Mouse (Mus musculus) midbrain, postnatal 0 days (tissue): ENCODE data around the gene Apoc2. TPM values are rescaled to one million over a fixed set of nuclear protein-coding genes. Genes with fewer than 3 reads are reported as not detected.

Experiments
- ATAC-seq: fragments of 200-750 bp; cut with Nextera tagmentation; 2 replicates; pipeline ENCODE4 v1.8.0; 2017; ENCODE audit warnings: moderate number of reproducible peaks, mild to moderate bottlenecking, moderate TSS enrichment, moderate library complexity; ENCODE audit not compliant: low FRiP score
- DNase-seq: peaks from one replicate; pipeline ENCODE4 v3.0.0-alpha.2; 2015; ENCODE audit warnings: low spot score
- H3K27ac ChIP-seq: fragments of 300-500 bp; sonication (generic); 2 replicates; pipeline ENCODE4 v1.5.1; 2014; ENCODE audit warnings: low read depth, mild to moderate bottlenecking, low read length, mixed read lengths
- H3K27me3 ChIP-seq: fragments of 300-500 bp; sonication (generic); 2 replicates; pipeline ENCODE4 v1.6.1; 2014; ENCODE audit warnings: low read length, control low read depth, mixed read lengths; ENCODE audit not compliant: insufficient read depth
- H3K36me3 ChIP-seq: fragments of 300-500 bp; sonication (generic); 2 replicates; pipeline ENCODE4 v1.6.1; 2014; ENCODE audit warnings: low read length, control low read depth, mixed read lengths; ENCODE audit not compliant: insufficient read depth
- H3K4me1 ChIP-seq: fragments of 300-500 bp; sonication (generic); 2 replicates; pipeline ENCODE4 v1.6.1; 2014; ENCODE audit warnings: mild to moderate bottlenecking, control low read depth, antibody characterized with exemption, low read length, mixed read lengths; ENCODE audit not compliant: insufficient read depth
- H3K4me2 ChIP-seq: fragments of 300-500 bp; sonication (generic); 2 replicates; pipeline ENCODE4 v1.6.1; 2014; ENCODE audit warnings: low read depth, mild to moderate bottlenecking, low read length, mixed read lengths; ENCODE audit not compliant: poor library complexity, severe bottlenecking
- H3K4me3 ChIP-seq: fragments of 300-500 bp; sonication (generic); 2 replicates; pipeline ENCODE4 v1.5.1; 2014; ENCODE audit warnings: low read depth, mild to moderate bottlenecking, low read length, moderate library complexity
- H3K9ac ChIP-seq: fragments of 300-500 bp; sonication (generic); replicated peaks from 2 replicates; pipeline ENCODE4 v1.6.1; 2014; ENCODE audit warnings: mild to moderate bottlenecking, low read length, moderate library complexity, mixed read lengths; ENCODE audit not compliant: poor library complexity, severe bottlenecking
- H3K9me3 ChIP-seq: fragments of 300-500 bp; sonication (generic); 2 replicates; pipeline ENCODE4 v1.6.1; 2016; ENCODE audit warnings: low read length, control low read depth
- CTCF ChIP-seq: IDR thresholded peaks from 2 replicates; pipeline ENCODE4 v1.5.1; 2016; ENCODE audit warnings: antibody characterized with exemption, mild to moderate bottlenecking
- WGBS: fragments of 180-500 bp; shearing (Covaris S2); extraction: QIAGEN DNeasy Blood & Tissue Kit; methylation state at CpG from one replicate; pipeline ENCODE4 v1.1.7; 2014; 5-methylcytosine and 5-hydroxymethylcytosine counted together
- polyA plus RNA-seq: library from polyadenylated mRNA; unstranded; fragments of >200 nt; fragmentation: Nextera tagmentation; extraction: Ambion mirVana; gene quantifications from 2 replicates; pipeline ENCODE4 v1.2.1, GENCODE M21; 2015
- total RNA-seq: library from RNA; depleted of rRNA; stranded (reverse); fragments of >200 nt; gene quantifications from 2 replicates; pipeline ENCODE4 v1.2.3, GENCODE M21; 2014; rRNA removed

The Apoc2 gene
- total and polyA plus RNA-seq, 2 experiments from 2014 or later = 0.30 TPM; not detected in 1

- H3K4me2 ChIP-seq = no peak overlapping the region
- no peaks in the 10 kb centered on the region for H3K4me1 ChIP-seq
- no peak for TF ChIP-seq CTCF
- H3K4me3 ChIP-seq = no peak overlapping the region
- no peaks in the 10 kb centered on the region; the same call in 1 of the 2 replicates for H3K27me3 ChIP-seq
- H3K9me3 ChIP-seq = no peaks in the 10 kb centered on the region
- H3K27ac ChIP-seq = no peak overlapping the region
- H3K36me3 ChIP-seq = no peaks in the 10 kb centered on the region
- DNase-seq = no peak
- WGBS = 77% methylated on average over 2 of the region's 2 CpGs
- no peak for ATAC-seq
- no peak overlapping the region for H3K9ac ChIP-seq
Observed at GRCm38 (mm10) chr7:19623433-19623832, 54.3 kb downstream of the Apoc2 start.

DNA sequence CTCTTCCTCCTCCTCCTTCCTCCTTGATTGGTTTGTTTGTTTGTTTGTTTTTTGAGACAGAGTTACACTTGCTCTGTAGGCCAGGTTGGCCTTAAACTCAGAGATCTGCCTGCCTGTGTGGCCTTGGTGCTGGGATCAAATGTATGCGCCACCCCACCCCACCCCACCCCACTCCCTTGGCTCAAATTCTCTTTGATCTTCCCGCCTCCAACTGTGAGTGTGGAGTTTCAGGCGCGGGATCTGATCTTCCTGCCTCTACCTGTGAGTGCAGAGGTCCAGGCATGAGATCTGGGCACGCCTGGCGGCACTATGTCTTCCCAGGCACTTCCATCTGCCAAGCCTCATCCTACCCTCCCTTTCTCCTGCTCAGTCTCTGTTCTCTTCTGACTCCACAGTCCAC lies 55.5 kb downstream of the Apoc2 start:
- no peaks in the 10 kb centered on the region for H3K4me1 ChIP-seq
- no peak for TF ChIP-seq CTCF
- 44% methylated on average over 6 of the region's 6 CpGs for WGBS
- no peaks in the 10 kb centered on the region; the same call in 1 of the 2 replicates for H3K27me3 ChIP-seq
- DNase-seq (no peak), ATAC-seq (no peak)
- H3K4me2 ChIP-seq = no peak overlapping the region
- H3K27ac ChIP-seq = no peak overlapping the region
- H3K9ac ChIP-seq = no peak overlapping the region
- no peaks in the 10 kb centered on the region for H3K36me3 ChIP-seq
- H3K9me3 ChIP-seq = no peaks in the 10 kb centered on the region
- no peak overlapping the region for H3K4me3 ChIP-seq

Other genes starting within 250 kb of the Apoc2 start
- 58.1 and 68.9 TPM in 2 replicates for gene Mark4, start 219.1 kb downstream of the Apoc2 start, total RNA-seq
- 16.2 and 17.0 TPM in 2 replicates for gene Mark4, start 219.1 kb downstream of the Apoc2 start, polyA plus RNA-seq
- gene Exoc3l2, start 214.6 kb downstream of the Apoc2 start, total RNA-seq = 0.28 and 0.49 TPM in 2 replicates
- gene Exoc3l2, start 214.6 kb downstream of the Apoc2 start, polyA plus RNA-seq = 1.5 and 1.6 TPM in 2 replicates
- gene Bloc1s3, start 169.6 kb downstream of the Apoc2 start, total RNA-seq = 17.8 and 21.4 TPM in 2 replicates
- 3.9 and 4.2 TPM in 2 replicates for gene Bloc1s3, start 169.6 kb downstream of the Apoc2 start, polyA plus RNA-seq
- gene Trappc6a, start 169.5 kb downstream of the Apoc2 start, total RNA-seq = 14.9 and 23.9 TPM in 2 replicates
- 32.2 and 32.6 TPM in 2 replicates for gene Trappc6a, start 169.5 kb downstream of the Apoc2 start, polyA plus RNA-seq
- 2.3 TPM in 2 replicates for gene Nkpd1, start 160.1 kb downstream of the Apoc2 start, total RNA-seq
- gene Nkpd1, start 160.1 kb downstream of the Apoc2 start, polyA plus RNA-seq = 1.6 and 1.8 TPM in 2 replicates
- gene Ppp1r37, start 114.9 kb downstream of the Apoc2 start, total RNA-seq = 114 and 127 TPM in 2 replicates
- gene Ppp1r37, start 114.9 kb downstream of the Apoc2 start, polyA plus RNA-seq = 27.8 and 28.1 TPM in 2 replicates
- gene Zfp296, start 100.7 kb downstream of the Apoc2 start, total RNA-seq = 0.33 and 1.2 TPM in 2 replicates
- gene Zfp296, start 100.7 kb downstream of the Apoc2 start, polyA plus RNA-seq = 0.11 TPM in 1 of 2 replicates, not detected in the other
- gene Gemin7, start 100.3 kb downstream of the Apoc2 start, total RNA-seq = 58.1 and 70.9 TPM in 2 replicates
- gene Gemin7, start 100.3 kb downstream of the Apoc2 start, polyA plus RNA-seq = 158 and 181 TPM in 2 replicates
- 74.4 and 97.4 TPM in 2 replicates for gene Clasrp, start 73.5 kb downstream of the Apoc2 start, total RNA-seq
- 70.3 and 74.7 TPM in 2 replicates for gene Clasrp, start 73.5 kb downstream of the Apoc2 start, polyA plus RNA-seq
- 5.6 and 7.3 TPM in 2 replicates for gene Relb, start 48.5 kb downstream of the Apoc2 start, total RNA-seq
- gene Relb, start 48.5 kb downstream of the Apoc2 start, polyA plus RNA-seq = 5.6 and 6.2 TPM in 2 replicates
- 149 and 152 TPM in 2 replicates for gene Clptm1, start 12.9 kb downstream of the Apoc2 start, total RNA-seq
- gene Clptm1, start 12.9 kb downstream of the Apoc2 start, polyA plus RNA-seq = 140 and 149 TPM in 2 replicates
- gene Gm44805, start 3.5 kb upstream of the Apoc2 start, total RNA-seq = not detected in 2 replicates
- gene Gm44805, start 3.5 kb upstream of the Apoc2 start, polyA plus RNA-seq = not detected in 2 replicates
- gene Apoc4, start 3.5 kb upstream of the Apoc2 start, total RNA-seq = not detected in 2 replicates
- not detected in 2 replicates for gene Apoc4, start 3.5 kb upstream of the Apoc2 start, polyA plus RNA-seq
- gene Apoc1, start 14.7 kb upstream of the Apoc2 start, total RNA-seq = 3.6 and 5.1 TPM in 2 replicates
- gene Apoc1, start 14.7 kb upstream of the Apoc2 start, polyA plus RNA-seq = 7.9 and 9.0 TPM in 2 replicates
- gene Apoe, start 21.2 kb upstream of the Apoc2 start, total RNA-seq = 1,618 and 2,613 TPM in 2 replicates
- gene Apoe, start 21.2 kb upstream of the Apoc2 start, polyA plus RNA-seq = 2,139 and 2,488 TPM in 2 replicates
- 122 and 133 TPM in 2 replicates for gene Tomm40, start 37.5 kb upstream of the Apoc2 start, total RNA-seq
- gene Tomm40, start 37.5 kb upstream of the Apoc2 start, polyA plus RNA-seq = 160 and 161 TPM in 2 replicates
- 62.6 and 75.3 TPM in 2 replicates for gene Nectin2, start 72.5 kb upstream of the Apoc2 start, total RNA-seq
- gene Nectin2, start 72.5 kb upstream of the Apoc2 start, polyA plus RNA-seq = 55.3 and 62.6 TPM in 2 replicates
- 32.6 and 33.5 TPM in 2 replicates for gene Bcam, start 93.1 kb upstream of the Apoc2 start, total RNA-seq
- gene Bcam, start 93.1 kb upstream of the Apoc2 start, polyA plus RNA-seq = 18.7 and 22.0 TPM in 2 replicates
- gene Cblc, start 118.9 kb upstream of the Apoc2 start, total RNA-seq = 0.71 and 1.8 TPM in 2 replicates
- gene Cblc, start 118.9 kb upstream of the Apoc2 start, polyA plus RNA-seq = 0.70 and 1.2 TPM in 2 replicates
- 0.55 and 0.66 TPM in 2 replicates for gene Bcl3, start 144.8 kb upstream of the Apoc2 start, total RNA-seq
- 0.93 and 1.3 TPM in 2 replicates for gene Bcl3, start 144.8 kb upstream of the Apoc2 start, polyA plus RNA-seq
- gene Gm19345, start 174.1 kb upstream of the Apoc2 start, total RNA-seq = 31.6 and 44.4 TPM in 2 replicates
- 21.6 and 25.8 TPM in 2 replicates for gene Gm19345, start 174.1 kb upstream of the Apoc2 start, polyA plus RNA-seq
- gene Ceacam16, start 183.4 kb upstream of the Apoc2 start, total RNA-seq = not detected in 2 replicates
- 0.90 and 1.5 TPM in 2 replicates for gene Ceacam16, start 183.4 kb upstream of the Apoc2 start, polyA plus RNA-seq
- 0.38 TPM in 1 of 2 replicates, not detected in the other for gene Ceacam19, start 210.0 kb upstream of the Apoc2 start, total RNA-seq
- gene Ceacam19, start 210.0 kb upstream of the Apoc2 start, polyA plus RNA-seq = not detected in 2 replicates
- 11.0 and 14.7 TPM in 2 replicates for gene Pvr, start 243.2 kb upstream of the Apoc2 start, total RNA-seq
- gene Pvr, start 243.2 kb upstream of the Apoc2 start, polyA plus RNA-seq = 7.1 and 7.7 TPM in 2 replicates